23 mouse cellular contexts compared by ENCODE assay signal in the genomic region with DNA sequence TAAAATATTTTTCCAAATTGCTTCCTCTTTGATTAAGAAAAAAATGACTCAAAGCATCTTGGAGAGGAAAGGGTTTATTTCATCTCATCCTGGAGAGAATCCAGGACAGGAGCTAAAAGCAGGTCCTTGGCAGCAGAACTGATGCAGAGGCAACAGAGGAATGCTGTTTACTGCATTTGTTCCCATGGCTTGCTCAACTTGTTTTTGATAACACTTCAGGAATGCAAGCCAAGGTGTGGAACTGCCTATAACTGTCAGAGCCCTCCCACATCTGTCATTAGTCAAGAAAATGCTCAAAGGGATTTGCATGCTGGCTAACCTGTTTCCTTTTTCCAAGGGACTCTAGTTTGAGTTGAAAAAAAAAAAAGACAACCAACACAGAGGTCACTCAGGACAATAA.
DNase-seq lines count a peak whose midpoint lies in the region; ATAC-seq and TF ChIP-seq lines count a peak whose summit lies in the region.
"Had no signal": no experiment of that assay in that cellular context is flagged by ENCODE, and none has a peak within 500 bp of the region (broad histone marks: within the 10 kb centered on the region; RNA-seq: fewer than 3 reads in every experiment).

No protein-coding gene starts in this region.

- no peak overlapping the region for H3K4me2 ChIP-seq in embryonic facial prominence, embryonic 14.5 days (ENCODE audit: low read depth, low read length)
- H3K4me2 ChIP-seq in kidney, postnatal 0 days (ENCODE audit: low read length): no peak overlapping the region
- H3K4me2 ChIP-seq: embryonic facial prominence, embryonic 12.5 days; forebrain, embryonic 12.5 days; heart, embryonic 13.5 days; hindbrain, embryonic 12.5 days had no signal

- peak; percentile 30 for DNase-seq in embryonic facial prominence, embryonic 14.5 days (ENCODE audit: low spot score)
- DNase-seq in embryonic facial prominence, embryonic 10.5 days (ENCODE audit: low spot score): no peak
- DNase-seq in heart, adult 9 months (ENCODE audit: low spot score in 2 of 2): peak; percentile 3 to 29
- no peak for DNase-seq in heart, embryonic 10.5 days (ENCODE audit: low spot score)
- peak; percentile 4 for DNase-seq in kidney, postnatal 0 days (ENCODE audit: low spot score)
- DNase-seq in kidney, postnatal 14 days: no peak
- DNase-seq in natural killer cell, adult 2 months (ENCODE audit: low spot score in 2 of 2): no peak
- DNase-seq: adrenal gland, adult 8-10 months; adrenal gland, postnatal 36 days; B cell, adult 2 months; cerebellum, adult 2 months; cerebellum, postnatal 14 days; embryo, embryonic 11 days; gastrocnemius, postnatal 10 days had no signal

- no peaks in the 10 kb centered on the region for H3K36me3 ChIP-seq in embryonic facial prominence, embryonic 14.5 days (ENCODE audit: control insufficient read depth, insufficient read depth, low read length)
- no peaks in the 10 kb centered on the region for H3K36me3 ChIP-seq in embryonic facial prominence, embryonic 10.5 days (replicated peaks)
- H3K36me3 ChIP-seq in heart, embryonic 10.5 days: no peaks in the 10 kb centered on the region
- no peaks in the 10 kb centered on the region for H3K36me3 ChIP-seq in kidney, postnatal 0 days (ENCODE audit: insufficient read depth, low read length)
- H3K36me3 ChIP-seq: embryonic facial prominence, embryonic 12.5 days; forebrain, embryonic 12.5 days; G1E; heart, embryonic 13.5 days; hindbrain, embryonic 12.5 days had no signal

- ATAC-seq in embryonic facial prominence, embryonic 14.5 days (ENCODE audit: low read depth): no peak
- ATAC-seq in kidney, postnatal 0 days (replicated peaks; ENCODE audit: low FRiP score, low read depth): no peak
- ATAC-seq: CD4-positive, CD25-positive, alpha-beta regulatory T cell, adult 4 months; forebrain, embryonic 16.5 days; hindbrain, embryonic 16.5 days; inflammation-experienced regulatory T-cells, adult 6 months had no signal

- H3K4me1 ChIP-seq in embryonic facial prominence, embryonic 14.5 days (ENCODE audit: control insufficient read depth, insufficient read depth, low read length): no peaks in the 10 kb centered on the region
- no peaks in the 10 kb centered on the region for H3K4me1 ChIP-seq in embryonic facial prominence, embryonic 10.5 days
- H3K4me1 ChIP-seq in heart, embryonic 10.5 days: no peaks in the 10 kb centered on the region
- H3K4me1 ChIP-seq in kidney, postnatal 0 days (replicated peaks; ENCODE audit: insufficient read depth, low read length): no peaks in the 10 kb centered on the region
- H3K4me1 ChIP-seq: embryonic facial prominence, embryonic 12.5 days; forebrain, embryonic 12.5 days; heart, embryonic 13.5 days; hindbrain, embryonic 12.5 days had no signal

- no peak overlapping the region for H3K9ac ChIP-seq in embryonic facial prominence, embryonic 14.5 days (ENCODE audit: low read depth, low read length)
- H3K9ac ChIP-seq in kidney, postnatal 0 days (ENCODE audit: low read depth, low read length): no peak overlapping the region
- H3K9ac ChIP-seq: embryonic facial prominence, embryonic 12.5 days; forebrain, embryonic 12.5 days; heart, embryonic 13.5 days; hindbrain, embryonic 12.5 days had no signal

- H3K27me3 ChIP-seq in embryonic facial prominence, embryonic 14.5 days (replicated peaks; ENCODE audit: control insufficient read depth, insufficient read depth, low read length): no peaks in the 10 kb centered on the region
- no peaks in the 10 kb centered on the region for H3K27me3 ChIP-seq in embryonic facial prominence, embryonic 10.5 days (replicated peaks; ENCODE audit: low read depth, poor library complexity, severe bottlenecking)
- H3K27me3 ChIP-seq in heart, embryonic 10.5 days (ENCODE audit: insufficient read depth, poor library complexity, severe bottlenecking): no peaks in the 10 kb centered on the region
- H3K27me3 ChIP-seq in kidney, postnatal 0 days (ENCODE audit: insufficient read depth, low read length): no peaks in the 10 kb centered on the region
- H3K27me3 ChIP-seq: embryonic facial prominence, embryonic 12.5 days; forebrain, embryonic 12.5 days; heart, embryonic 13.5 days; hindbrain, embryonic 12.5 days had no signal

- no peak overlapping the region for H3K27ac ChIP-seq in embryonic facial prominence, embryonic 14.5 days (replicated peaks; ENCODE audit: low read depth, low read length)
- no peak overlapping the region for H3K27ac ChIP-seq in embryonic facial prominence, embryonic 10.5 days (replicated peaks)
- no peak overlapping the region for H3K27ac ChIP-seq in heart, embryonic 10.5 days
- no peak overlapping the region for H3K27ac ChIP-seq in kidney, postnatal 0 days
- H3K27ac ChIP-seq: embryonic facial prominence, embryonic 12.5 days; forebrain, embryonic 12.5 days; heart, embryonic 13.5 days; hindbrain, embryonic 12.5 days had no signal

- TF ChIP-seq CTCF in kidney, postnatal 0 days (IDR thresholded peaks at IDR 0.05; ENCODE audit: low read depth): no peak

- H3K9me3 ChIP-seq in embryonic facial prominence, embryonic 14.5 days (ENCODE audit: control insufficient read depth, low read length): 0 out of 2 replicates have a peak, but pooled peaks cover 4% of the 10 kb centered on the region
- H3K9me3 ChIP-seq in embryonic facial prominence, embryonic 10.5 days: no peaks in the 10 kb centered on the region
- no peaks in the 10 kb centered on the region for H3K9me3 ChIP-seq in heart, embryonic 10.5 days
- no peaks in the 10 kb centered on the region for H3K9me3 ChIP-seq in kidney, postnatal 0 days (replicated peaks; ENCODE audit: low read length)
- H3K9me3 ChIP-seq: embryonic facial prominence, embryonic 12.5 days; forebrain, embryonic 12.5 days; G1E; heart, embryonic 13.5 days; hindbrain, embryonic 12.5 days had no signal

- H3K4me3 ChIP-seq in embryonic facial prominence, embryonic 14.5 days (ENCODE audit: low read depth, low read length): no peak overlapping the region
- no peak overlapping the region for H3K4me3 ChIP-seq in embryonic facial prominence, embryonic 10.5 days
- no peak overlapping the region for H3K4me3 ChIP-seq in heart, embryonic 10.5 days
- no peak overlapping the region for H3K4me3 ChIP-seq in kidney, postnatal 0 days (replicated peaks; ENCODE audit: low read depth, low read length)
- H3K4me3 ChIP-seq: embryonic facial prominence, embryonic 12.5 days; forebrain, embryonic 12.5 days; heart, embryonic 13.5 days; hindbrain, embryonic 12.5 days had no signal

Comparison
In these comparisons a context has a peak if more than half of its experiments do, and no peak if none do; other contexts are left out.
1. DNase-seq: peak in embryonic facial prominence, embryonic 14.5 days (single experiment), heart, adult 9 months (2 of 2) and kidney, postnatal 0 days (single experiment); none in embryonic facial prominence, embryonic 10.5 days (single experiment), heart, embryonic 10.5 days (single experiment), kidney, postnatal 14 days (single experiment) and natural killer cell, adult 2 months (0 of 2).